Mouse (Mus musculus) hindbrain, embryonic 16.5 days (tissue): Measurements from ENCODE around the gene Reps2. TPM values are rescaled to one million over a fixed set of nuclear protein-coding genes. Genes with fewer than 3 reads are reported as not detected.
A peak's percentile ranks its signal among the peaks of the same experiment; 100 is the strongest.

ENCODE experiments used
- ATAC-seq: fragments of 200-750 bp; cut with Nextera tagmentation; 2 replicates; pipeline ENCODE4 v1.8.0; 2017; ENCODE audit warnings: moderate TSS enrichment, moderate library complexity
- H3K27ac ChIP-seq: fragments of 300-500 bp; sonication (generic); 2 replicates; pipeline ENCODE4 v1.5.1; 2014; ENCODE audit warnings: low read depth, mild to moderate bottlenecking, control low read depth, low read length, moderate library complexity
- H3K27me3 ChIP-seq: fragments of 300-500 bp; sonication (generic); replicated peaks from 2 replicates; pipeline ENCODE4 v1.6.1; 2014; ENCODE audit warnings: low read length; ENCODE audit not compliant: control insufficient read depth, insufficient read depth
- H3K36me3 ChIP-seq: fragments of 300-500 bp; sonication (generic); 2 replicates; pipeline ENCODE4 v1.6.1; 2014; ENCODE audit warnings: mild to moderate bottlenecking, low read length, moderate library complexity, mixed read lengths; ENCODE audit not compliant: control insufficient read depth, insufficient read depth
- H3K4me1 ChIP-seq: fragments of 300-500 bp; sonication (generic); 2 replicates; pipeline ENCODE4 v1.6.1; 2014; ENCODE audit warnings: low read depth, low read length; ENCODE audit not compliant: control insufficient read depth, insufficient read depth
- H3K4me2 ChIP-seq: fragments of 300-500 bp; sonication (generic); 2 replicates; pipeline ENCODE4 v1.6.1; 2014; ENCODE audit warnings: mild to moderate bottlenecking, low read length, control low read depth, moderate library complexity
- H3K4me3 ChIP-seq: fragments of 300-500 bp; sonication (generic); 2 replicates; pipeline ENCODE4 v1.5.1; 2014; ENCODE audit warnings: mild to moderate bottlenecking, low read length, control low read depth, moderate library complexity
- H3K9ac ChIP-seq: fragments of 300-500 bp; sonication (generic); 2 replicates; pipeline ENCODE4 v1.6.1; 2014; ENCODE audit warnings: low read depth, mild to moderate bottlenecking, control low read depth, low read length, moderate library complexity
- H3K9me3 ChIP-seq: fragments of 300-500 bp; sonication (generic); 2 replicates; pipeline ENCODE4 v1.6.1; 2014; ENCODE audit warnings: mild to moderate bottlenecking, low read length, moderate library complexity; ENCODE audit not compliant: control insufficient read depth
- WGBS: fragments of 180-500 bp; shearing (Covaris S2); extraction: QIAGEN DNeasy Blood & Tissue Kit; methylation state at CpG from one replicate; pipeline ENCODE4 v1.1.7; 2014; 5-methylcytosine and 5-hydroxymethylcytosine counted together
- polyA plus RNA-seq: library from polyadenylated mRNA; unstranded; fragments of >200 nt; fragmentation: Nextera tagmentation; extraction: Ambion mirVana; gene quantifications from 2 replicates; pipeline ENCODE4 v1.2.1, GENCODE M21; 2015

The Reps2 gene
- polyA plus RNA-seq, 1 experiment from 2014 or later = 2.6 TPM

DNA sequence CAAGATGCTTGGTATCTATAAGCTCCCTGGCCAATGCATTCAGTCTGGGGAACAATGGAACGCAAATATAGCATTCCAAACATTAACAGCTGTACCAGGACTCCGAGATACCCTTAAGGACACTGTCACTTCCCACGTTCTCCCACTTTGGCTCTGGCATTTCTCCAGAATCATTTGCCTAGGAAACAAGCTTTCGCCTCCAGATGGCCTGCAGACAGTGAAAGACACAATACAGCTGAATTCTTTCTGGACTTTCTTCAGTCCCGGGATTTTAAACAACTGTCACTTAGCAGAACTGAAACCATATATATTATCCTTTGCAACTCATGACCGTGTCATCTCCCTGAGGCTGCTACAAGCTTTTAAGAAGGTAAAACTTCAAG lies 87.0 kb downstream of the Reps2 start:
- Histone ChIP-seq H3K9ac (no peak overlapping the region), H3K4me1 (no peaks in the 10 kb centered on the region), H3K4me2 (no peak overlapping the region), H3K27me3 (peaks cover 3% of the 10 kb centered on the region; the same call in 1 of the 2 replicates), H3K27ac (no peak overlapping the region), H3K4me3 (no peak overlapping the region), H3K36me3 (no peaks in the 10 kb centered on the region), H3K9me3 (no peaks in the 10 kb centered on the region)
- 42% methylated on average over 6 of the region's 6 CpGs for WGBS
- ATAC-seq = no peak

DNA sequence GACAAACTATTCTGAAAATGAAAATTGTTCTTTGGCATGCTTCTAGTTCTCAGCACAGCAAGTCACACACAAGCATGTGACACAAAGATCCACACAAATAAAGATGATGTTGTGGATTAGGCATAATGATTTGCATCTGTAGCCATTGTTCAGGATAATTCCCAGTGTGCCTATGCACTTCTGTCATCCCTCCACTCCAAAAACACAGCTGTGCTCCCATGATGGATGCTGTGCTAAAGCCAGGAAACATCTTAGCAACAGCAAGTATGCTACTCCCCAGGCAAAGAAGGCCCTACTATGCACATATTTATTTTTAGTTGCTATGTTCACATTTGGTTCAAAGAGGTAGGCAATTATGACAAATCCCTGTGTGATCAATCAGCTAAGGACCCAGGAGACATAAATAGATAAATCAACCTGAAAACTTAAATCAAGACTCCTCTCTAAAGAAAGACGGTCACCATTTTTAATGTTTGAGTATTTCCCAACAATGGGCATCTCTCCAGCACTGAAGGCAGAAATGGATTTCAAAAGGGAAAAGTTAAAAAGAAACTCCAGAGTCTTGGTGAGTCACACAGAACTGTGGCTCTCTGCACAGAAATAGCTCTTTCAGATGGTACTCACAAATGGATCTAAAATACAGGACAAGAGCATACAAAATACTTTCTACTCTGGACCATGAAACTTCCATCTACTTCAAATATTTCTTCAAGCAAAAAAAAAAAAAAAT lies 87.6 kb downstream of the Reps2 start:
- H3K9ac ChIP-seq = no peak overlapping the region
- H3K27me3 ChIP-seq = peaks cover 3% of the 10 kb centered on the region; the same call in 1 of the 2 replicates
- no peaks in the 10 kb centered on the region for H3K4me1 ChIP-seq
- no peak overlapping the region for H3K27ac ChIP-seq
- no peak overlapping the region for H3K4me2 ChIP-seq
- 67% methylated on average over 1 of the region's 1 CpGs for WGBS
- ATAC-seq = no peak
- H3K4me3 ChIP-seq = no peak overlapping the region
- H3K36me3 ChIP-seq = no peaks in the 10 kb centered on the region
- H3K9me3 ChIP-seq = no peaks in the 10 kb centered on the region

DNA sequence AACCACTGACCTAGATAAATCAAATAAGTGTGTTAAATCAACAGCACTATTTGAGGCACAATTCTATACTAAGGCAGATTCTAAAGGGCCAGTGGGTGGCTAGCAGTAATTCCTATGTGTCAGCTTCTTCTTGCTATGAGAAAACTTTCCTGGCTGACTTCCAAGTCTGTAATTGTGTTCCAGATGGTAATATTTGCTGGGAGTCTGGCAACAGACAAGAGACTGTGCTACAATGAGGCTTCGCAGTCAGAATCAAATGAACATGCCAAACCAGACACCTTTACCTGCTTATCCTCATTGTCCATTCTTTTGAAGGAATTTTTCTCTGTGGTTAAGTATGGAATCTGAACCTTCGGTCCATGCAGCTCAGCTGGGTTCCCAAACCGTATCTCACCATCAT lies 88.9 kb downstream of the Reps2 start:
- H3K9ac ChIP-seq = no peak overlapping the region
- H3K9me3 ChIP-seq = no peaks in the 10 kb centered on the region
- peak; percentile 40; the same call in 1 of the 2 replicates for ATAC-seq
- H3K27ac ChIP-seq = no peak overlapping the region
- no peak overlapping the region for H3K4me3 ChIP-seq
- no peak overlapping the region for H3K4me2 ChIP-seq
- no peaks in the 10 kb centered on the region for H3K36me3 ChIP-seq
- 46% methylated on average over 3 of the region's 3 CpGs for WGBS
- peaks cover 3% of the 10 kb centered on the region; the same call in 1 of the 2 replicates for H3K27me3 ChIP-seq
- no peaks in the 10 kb centered on the region for H3K4me1 ChIP-seq

DNA sequence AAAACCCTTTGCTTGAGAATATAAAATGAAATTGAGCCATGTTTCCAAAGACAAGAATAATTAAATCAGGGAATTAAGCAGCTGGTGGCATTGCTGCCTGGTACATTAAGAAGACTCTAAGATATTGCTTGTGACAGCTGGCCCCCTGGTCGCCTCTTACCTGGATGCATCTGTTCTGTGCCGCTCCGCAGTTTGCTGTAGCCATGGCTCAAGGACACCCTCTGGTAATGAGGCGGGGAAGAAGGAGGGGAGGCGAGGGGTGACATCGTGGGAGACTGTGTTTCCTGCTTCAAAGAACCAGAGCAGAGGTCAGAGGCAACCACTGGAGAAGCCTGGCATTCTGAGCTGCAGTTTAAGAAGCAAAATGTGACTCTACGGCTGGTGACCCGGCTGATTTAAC lies 91.1 kb downstream of the Reps2 start:
- H3K27me3 ChIP-seq = peaks cover 3% of the 10 kb centered on the region; the same call in 1 of the 2 replicates
- no peak overlapping the region for H3K9ac ChIP-seq
- no peak overlapping the region for H3K4me2 ChIP-seq
- 35% methylated on average over 8 of the region's 8 CpGs for WGBS
- no peaks in the 10 kb centered on the region for H3K36me3 ChIP-seq
- ATAC-seq = peak; percentile 74
- H3K9me3 ChIP-seq = no peaks in the 10 kb centered on the region; the same call in 1 of the 2 replicates
- H3K4me3 ChIP-seq = no peak overlapping the region
- no peaks in the 10 kb centered on the region for H3K4me1 ChIP-seq
- peak overlapping the region; percentile 29; the same call in 1 of the 2 replicates for H3K27ac ChIP-seq

DNA sequence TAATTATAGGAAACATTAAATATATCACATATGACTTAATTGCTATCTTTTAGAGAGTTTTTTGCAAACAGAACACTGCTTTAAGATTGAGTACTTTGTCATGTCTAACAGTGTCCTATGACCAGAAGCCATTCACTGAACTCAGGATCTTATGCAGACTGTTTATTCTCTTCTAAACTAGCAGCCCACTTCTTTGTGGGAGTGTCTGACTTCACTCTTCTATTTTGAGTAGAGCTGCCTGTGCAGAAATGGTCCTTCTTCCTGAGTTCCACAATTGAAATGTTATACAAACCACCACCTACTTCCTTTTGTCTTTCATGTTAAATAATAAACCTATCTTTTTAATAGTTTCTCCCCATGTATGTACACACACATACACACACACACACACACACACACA lies 98.4 kb downstream of the Reps2 start:
- Histone ChIP-seq H3K27ac (no peak overlapping the region), H3K4me2 (no peak overlapping the region), H3K36me3 (no peaks in the 10 kb centered on the region), H3K9me3 (no peaks in the 10 kb centered on the region; the same call in 1 of the 2 replicates), H3K27me3 (no peaks in the 10 kb centered on the region; the same call in 1 of the 2 replicates), H3K4me3 (no peak overlapping the region), H3K9ac (no peak overlapping the region), H3K4me1 (no peaks in the 10 kb centered on the region)
- ATAC-seq = no peak

DNA sequence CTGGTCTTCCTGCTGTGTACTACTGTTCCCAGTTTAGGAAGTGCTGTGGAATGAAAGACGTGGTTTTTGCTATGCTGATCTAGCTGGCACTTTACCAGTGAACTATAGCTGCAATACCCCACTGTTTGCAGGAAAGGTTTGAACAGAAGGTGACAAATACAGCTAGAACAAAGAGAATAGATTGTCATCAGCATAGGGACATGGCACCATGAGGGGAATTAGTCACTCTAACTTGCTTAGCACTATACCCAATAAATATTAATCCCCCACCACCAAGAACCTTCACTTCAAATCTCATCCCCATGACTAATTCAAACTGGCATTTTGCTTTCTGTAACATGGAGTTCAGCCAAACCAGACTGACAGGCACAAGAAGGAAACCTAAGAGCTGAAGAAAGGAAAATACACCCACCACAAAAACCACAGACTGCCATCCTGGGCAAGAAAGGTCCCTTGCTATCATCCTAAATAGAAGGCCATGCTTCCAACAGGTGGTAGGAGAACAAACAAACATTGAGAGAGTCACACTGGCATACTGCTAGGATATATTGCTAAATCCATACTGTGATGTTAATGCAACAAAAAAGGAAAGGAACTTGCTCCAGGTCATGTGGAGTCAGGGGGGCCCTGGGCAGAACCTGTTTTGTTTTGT lies 100.7 kb downstream of the Reps2 start:
- 0 out of 2 replicates have a peak, but pooled peaks have one; percentile 45 for ATAC-seq
- no peaks in the 10 kb centered on the region for H3K9me3 ChIP-seq
- H3K4me1 ChIP-seq = no peaks in the 10 kb centered on the region
- WGBS = 50% methylated on average over 1 of the region's 1 CpGs
- no peaks in the 10 kb centered on the region; the same call in 1 of the 2 replicates for H3K27me3 ChIP-seq
- H3K9ac ChIP-seq = no peak overlapping the region
- no peaks in the 10 kb centered on the region for H3K36me3 ChIP-seq
- H3K27ac ChIP-seq = no peak overlapping the region
- no peak overlapping the region for H3K4me2 ChIP-seq
- H3K4me3 ChIP-seq = no peak overlapping the region

DNA sequence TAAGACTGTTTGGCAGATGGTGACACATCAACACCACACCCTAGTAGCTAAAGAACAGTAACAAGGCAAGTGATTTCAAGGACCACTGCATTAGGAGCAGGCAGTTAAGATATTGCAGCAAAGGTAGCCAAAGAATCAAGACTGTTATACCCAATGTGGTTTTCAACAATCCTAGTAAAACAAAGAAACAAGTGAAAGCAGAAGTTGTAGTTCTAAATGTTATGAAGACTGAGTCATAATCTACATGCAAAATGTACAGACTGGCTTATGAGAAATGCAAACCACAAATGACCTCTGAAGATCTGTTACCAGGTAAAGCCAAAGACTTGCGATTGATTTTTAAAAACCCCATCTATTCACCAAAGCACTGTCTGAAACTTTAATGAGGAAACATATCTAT lies 101.5 kb downstream of the Reps2 start:
- no peak overlapping the region for H3K27ac ChIP-seq
- no peak for ATAC-seq
- H3K4me3 ChIP-seq = no peak overlapping the region
- H3K9ac ChIP-seq = no peak overlapping the region
- no peaks in the 10 kb centered on the region for H3K4me1 ChIP-seq
- H3K36me3 ChIP-seq = no peaks in the 10 kb centered on the region
- H3K9me3 ChIP-seq = no peaks in the 10 kb centered on the region
- H3K27me3 ChIP-seq = no peaks in the 10 kb centered on the region; the same call in 1 of the 2 replicates
- 100% methylated on average over 1 of the region's 1 CpGs for WGBS
- no peak overlapping the region for H3K4me2 ChIP-seq

DNA sequence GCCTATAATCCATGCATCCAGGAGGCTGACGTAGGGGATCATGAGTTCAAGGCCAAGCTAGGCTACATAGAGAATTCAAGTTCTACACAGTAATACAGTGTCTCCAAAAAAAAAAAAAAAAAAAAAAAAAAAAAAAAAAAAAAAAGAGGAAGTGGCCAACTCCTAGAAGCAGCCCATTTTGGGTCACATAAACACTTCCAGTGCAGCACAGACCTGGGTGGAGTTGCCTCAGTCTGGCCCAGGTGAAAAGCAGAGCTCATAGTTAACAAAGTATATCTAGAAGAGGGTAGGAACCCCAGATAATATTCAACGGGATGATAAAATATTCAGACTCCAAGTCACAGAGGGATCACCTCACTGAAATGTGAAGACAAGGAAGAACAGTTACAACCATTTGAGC lies 112.4 kb downstream of the Reps2 start:
- H3K9ac ChIP-seq = no peak overlapping the region
- H3K27ac ChIP-seq = no peak overlapping the region
- no peak overlapping the region for H3K4me2 ChIP-seq
- H3K36me3 ChIP-seq = no peaks in the 10 kb centered on the region
- no peaks in the 10 kb centered on the region for H3K4me1 ChIP-seq
- 95% methylated on average over 2 of the region's 2 CpGs for WGBS
- no peaks in the 10 kb centered on the region; the same call in 1 of the 2 replicates for H3K27me3 ChIP-seq
- H3K4me3 ChIP-seq = no peak overlapping the region
- ATAC-seq = no peak
- H3K9me3 ChIP-seq = no peaks in the 10 kb centered on the region

DNA sequence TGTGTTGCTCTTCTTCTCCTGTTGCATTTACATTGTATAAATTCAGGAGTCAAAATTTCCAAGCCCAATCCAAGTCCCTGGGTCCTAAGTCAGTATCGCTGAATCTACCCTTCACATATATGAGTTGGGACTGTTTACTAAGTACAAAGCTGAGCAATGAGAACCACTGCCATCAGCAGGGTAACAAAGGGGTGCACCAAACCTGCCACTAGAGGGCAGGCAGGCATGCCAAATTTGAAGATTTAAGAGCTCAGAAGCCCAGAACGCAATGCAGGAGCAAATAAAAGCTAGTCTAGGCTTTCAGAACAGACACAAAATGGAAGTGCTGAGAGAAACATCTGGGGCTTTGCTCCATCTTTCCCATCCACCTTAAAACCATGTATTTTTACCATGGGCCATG lies 116.2 kb downstream of the Reps2 start:
- H3K4me3 ChIP-seq = no peak overlapping the region
- no peaks in the 10 kb centered on the region for H3K36me3 ChIP-seq
- ATAC-seq = no peak
- no peak overlapping the region for H3K9ac ChIP-seq
- H3K4me1 ChIP-seq = no peaks in the 10 kb centered on the region
- H3K27me3 ChIP-seq = no peaks in the 10 kb centered on the region
- H3K9me3 ChIP-seq = no peaks in the 10 kb centered on the region
- no peak overlapping the region for H3K4me2 ChIP-seq
- H3K27ac ChIP-seq = no peak overlapping the region
- 30% methylated on average over 2 of the region's 2 CpGs for WGBS
